Mouse (Mus musculus) urinary bladder, postnatal 25 days (tissue): ENCODE results near the gene Zfp420.

Experiments
- DNase-seq: peaks from one replicate; pipeline ENCODE4 v3.0.0; 2022; ENCODE audit warnings: low spot score

Gene Zfp420

GRCm38 (mm10) chr7:29904101-29904500, 44.3 kb downstream of the Zfp420 start:
- no peak for DNase-seq

GRCm38 (mm10) chr7:29905966-29906681, 46.3 kb downstream of the Zfp420 start, which contains the start of gene Zfp27:
Gene Zfp27 (minus strand): TSS chr7:29906572.
- DNase-seq = peak; percentile 30

- no peak for DNase-seq
These were observed 46.9 kb downstream of the Zfp420 start for GRCm38 (mm10) chr7:29906682-29907058.

GRCm38 (mm10) chr7:29907206-29907605, 47.4 kb downstream of the Zfp420 start:
- no peak for DNase-seq

- peak; percentile 71 for DNase-seq
These were observed 48.6 kb downstream of the Zfp420 start, which contains the start of gene Zfp383 for GRCm38 (mm10) chr7:29908130-29908950. Gene Zfp383 (plus strand): TSS chr7:29908223.

GRCm38 (mm10) chr7:29910252-29910651, 50.5 kb downstream of the Zfp420 start:
- DNase-seq = no peak

- DNase-seq = no peak
These were observed 52.4 kb downstream of the Zfp420 start for GRCm38 (mm10) chr7:29912172-29912571.

GRCm38 (mm10) chr7:29917371-29918061, 57.7 kb downstream of the Zfp420 start:
- DNase-seq = no peak

- DNase-seq = no peak
These were observed 58.3 kb downstream of the Zfp420 start for GRCm38 (mm10) chr7:29918062-29918453.

- no peak for DNase-seq
These were observed 61.8 kb downstream of the Zfp420 start for GRCm38 (mm10) chr7:29921439-29922093.

- DNase-seq = no peak
These were observed 63.0 kb downstream of the Zfp420 start for GRCm38 (mm10) chr7:29922780-29923179.
